Mouse (Mus musculus) erythroblast, embryonic 14.5 days (primary cell): ENCODE data around the gene Exoc4.

Experiments
- GATA1 ChIP-seq: IDR thresholded peaks from 2 replicates; pipeline ENCODE4 v1.6.1; 2012; ENCODE audit warnings: low read length, inconsistent platforms, mixed read lengths
- TAL1 ChIP-seq: IDR thresholded peaks from 3 replicates; pipeline ENCODE4 v1.6.1; 2012; ENCODE audit warnings: low read length, inconsistent platforms, mixed read lengths

DNA sequence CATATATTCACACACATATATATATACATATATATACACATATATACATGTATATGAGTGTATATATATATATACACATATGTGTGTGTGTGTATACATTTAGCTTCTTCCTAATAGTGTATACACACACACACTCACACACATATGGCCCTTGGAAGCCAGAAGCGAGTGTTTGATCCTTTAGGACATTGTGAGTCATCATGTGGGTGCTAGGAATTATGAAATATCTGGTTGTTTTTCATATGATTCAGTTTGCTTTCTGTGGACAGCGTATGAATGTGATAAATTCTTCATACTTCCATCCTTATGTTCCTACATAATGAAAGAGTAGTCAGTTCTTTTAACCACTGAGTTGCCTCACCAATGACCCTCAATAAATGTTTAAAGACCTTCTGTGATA, 473.9 kb downstream of the Exoc4 start:
- TF ChIP-seq GATA1 (no peak), TAL1 (no peak)
